Mouse (Mus musculus): Measurements from ENCODE around the gene Aadat. TPM values are rescaled to one million over a fixed set of nuclear protein-coding genes. Genes with fewer than 3 reads are reported as not detected.

The Aadat gene
- not detected for total RNA-seq (2023)

GRCm38 (mm10) chr8:60505653-60506521 lies at the start of gene Aadat:
TSS of gene Aadat (plus strand) at chr8:60505932.

GRCm38 (mm10) chr8:60503098-60503497 lies 2.6 kb upstream of the Aadat start, which contains the start of gene Gm10283:
TSS of gene Gm10283 (minus strand) at chr8:60503198.

Other genes with a start within 250 kb of the Aadat start
- not detected for gene Gm10283, start 2.7 kb upstream of the Aadat start, total RNA-seq (2023)
- gene Mfap3l, start 126.9 kb downstream of the Aadat start, total RNA-seq (2023), result not detected

Measured in CD4-positive naive resting alpha-beta T cell, adult 76 days (primary cell).